Mouse (Mus musculus): ENCODE results near the gene Ccdc73. TPM values are rescaled to one million over a fixed set of nuclear protein-coding genes. Genes with fewer than 3 reads are reported as not detected.
"Not testable (repeated sequence)": the region's sequence is repeated elsewhere in the genome, so short reads cannot be mapped to it uniquely, and the experiment has no call there.

Gene Ccdc73
- polyA plus RNA-seq (2012; ENCODE audit: insufficient read depth, insufficient read length, low replicate concordance, missing spikeins) = not detected in 2 replicates

DNA sequence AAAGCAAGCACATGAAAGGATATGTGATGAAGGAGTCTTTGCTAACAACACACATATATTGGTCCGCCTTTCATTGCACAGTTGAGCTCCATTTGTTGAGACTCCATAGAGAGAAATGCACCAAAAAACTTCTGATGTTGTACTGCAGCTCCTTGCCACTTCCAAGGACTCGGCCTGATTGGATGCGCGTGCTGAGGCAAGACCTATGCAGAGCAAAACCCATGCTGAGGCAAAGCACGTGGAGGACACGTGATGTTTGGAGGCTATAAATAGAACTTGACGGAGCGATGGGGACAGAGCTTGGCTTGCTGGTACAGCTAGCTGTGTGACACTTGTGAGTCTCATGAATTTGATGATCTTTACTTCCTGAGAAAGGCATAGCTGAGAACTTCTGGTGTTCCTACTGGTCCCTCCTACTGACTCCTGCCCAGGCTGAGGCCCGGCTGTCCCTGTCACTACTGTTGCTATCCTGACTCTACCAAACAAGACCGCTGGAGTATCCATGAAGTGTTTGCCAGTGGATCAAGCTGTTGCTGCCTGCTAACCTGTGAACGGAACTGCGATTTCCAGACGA is at the start of gene Ccdc73:
Gene Ccdc73, plus strand, starts transcription at position 524 of the 574 bp plus-strand sequence.
- no peak within 1 kb of the TSS for H3K4me3 ChIP-seq (ENCODE audit: insufficient read depth, low read depth, low read length)
- 88% methylated on average over 13 of the region's 13 CpGs for WGBS
- no peak for TF ChIP-seq CTCF (IDR thresholded peaks at IDR 0.05; ENCODE audit: insufficient read depth, low read depth, low read length)
- no peak for TF ChIP-seq POLR2A (IDR thresholded peaks at IDR 0.05; ENCODE audit: insufficient read depth, low read depth, low read length)
- H3K27ac ChIP-seq (ENCODE audit: insufficient read depth, low read depth, low read length) = no peak within 1 kb of the TSS
- no peaks in the 10 kb centered on the region for H3K4me1 ChIP-seq (ENCODE audit: control insufficient read depth, insufficient read depth, low read length)

DNA sequence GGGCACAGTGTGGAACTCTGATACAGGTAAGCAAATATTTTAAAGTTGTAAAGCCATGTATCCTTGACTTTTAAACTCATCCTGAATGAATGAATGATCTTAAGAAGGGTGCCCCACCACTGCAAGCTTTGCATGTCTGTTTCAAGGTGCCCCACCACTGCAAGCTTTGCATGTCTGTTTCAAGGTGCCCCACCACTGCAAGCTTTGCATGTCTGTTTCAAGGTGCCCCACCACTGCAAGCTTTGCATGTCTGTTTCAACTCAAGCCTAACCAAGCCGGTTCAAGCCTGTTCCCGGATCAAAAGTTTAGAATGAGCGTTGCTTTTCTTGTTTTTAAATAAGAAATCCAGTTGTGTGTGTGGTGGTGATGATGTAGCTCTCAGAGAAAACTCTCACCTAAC is 48.8 kb upstream of the Ccdc73 start:
- not testable (repeated sequence) for H3K4me3 ChIP-seq (ENCODE audit: insufficient read depth, low read depth, low read length); H3K27ac ChIP-seq (ENCODE audit: insufficient read depth, low read depth, low read length); H3K4me1 ChIP-seq (ENCODE audit: control insufficient read depth, insufficient read depth, low read length)
- WGBS = 90% methylated on average over 3 of the region's 3 CpGs

DNA sequence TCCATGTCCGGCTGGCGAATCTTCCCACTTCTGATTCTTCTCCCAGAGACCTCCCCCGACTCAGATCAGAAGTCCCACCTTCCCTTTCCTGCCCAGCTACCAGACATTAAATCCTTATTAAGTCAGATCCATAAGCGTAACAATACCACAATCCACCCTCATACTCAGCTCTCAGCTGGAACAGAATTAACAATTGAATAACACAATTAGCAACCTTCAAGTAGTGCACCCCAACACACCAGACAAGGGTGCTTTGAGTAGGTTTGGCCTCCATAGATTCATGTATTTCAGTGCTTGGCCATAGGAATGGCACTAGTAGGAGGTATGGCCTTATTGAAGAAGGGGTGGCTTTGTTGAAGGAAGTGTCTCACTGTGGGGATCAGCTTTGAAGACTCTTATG is 41.4 kb upstream of the Ccdc73 start:
- no peak for TF ChIP-seq POLR2A (IDR thresholded peaks at IDR 0.05; ENCODE audit: insufficient read depth, low read depth, low read length)
- TF ChIP-seq CTCF (IDR thresholded peaks at IDR 0.05; ENCODE audit: insufficient read depth, low read depth, low read length) = no peak
- Histone ChIP-seq H3K4me3 (ENCODE audit: insufficient read depth, low read depth, low read length) (no peak overlapping the region), H3K27ac (ENCODE audit: insufficient read depth, low read depth, low read length) (no peak overlapping the region), H3K4me1 (ENCODE audit: control insufficient read depth, insufficient read depth, low read length) (no peaks in the 10 kb centered on the region)
- 93% methylated on average over 4 of the region's 4 CpGs for WGBS

DNA sequence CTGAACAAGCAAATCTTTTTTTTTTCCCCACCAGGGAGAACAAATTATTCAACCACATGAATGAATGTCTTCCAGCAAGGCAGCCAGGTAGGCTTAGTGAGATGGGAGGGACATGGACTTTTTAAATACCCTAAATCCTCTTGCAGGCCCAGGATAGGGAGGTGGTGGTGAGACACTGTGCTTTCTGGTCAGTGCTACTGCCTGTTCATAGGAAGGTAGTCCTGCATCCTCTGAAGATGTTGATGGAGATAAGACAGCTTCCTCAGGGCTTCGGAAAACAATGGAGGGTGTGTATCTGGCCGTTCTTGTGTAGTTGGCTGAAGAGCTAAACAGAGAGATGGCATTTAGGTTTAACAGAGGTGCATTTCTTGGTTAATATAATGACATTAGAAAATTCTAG is 35.1 kb upstream of the Ccdc73 start:
- H3K4me1 ChIP-seq (ENCODE audit: control insufficient read depth, insufficient read depth, low read length) = no peaks in the 10 kb centered on the region
- TF ChIP-seq POLR2A (IDR thresholded peaks at IDR 0.05; ENCODE audit: insufficient read depth, low read depth, low read length) = no peak
- no peak for TF ChIP-seq CTCF (IDR thresholded peaks at IDR 0.05; ENCODE audit: insufficient read depth, low read depth, low read length)
- 88% methylated on average over 2 of the region's 2 CpGs for WGBS

DNA sequence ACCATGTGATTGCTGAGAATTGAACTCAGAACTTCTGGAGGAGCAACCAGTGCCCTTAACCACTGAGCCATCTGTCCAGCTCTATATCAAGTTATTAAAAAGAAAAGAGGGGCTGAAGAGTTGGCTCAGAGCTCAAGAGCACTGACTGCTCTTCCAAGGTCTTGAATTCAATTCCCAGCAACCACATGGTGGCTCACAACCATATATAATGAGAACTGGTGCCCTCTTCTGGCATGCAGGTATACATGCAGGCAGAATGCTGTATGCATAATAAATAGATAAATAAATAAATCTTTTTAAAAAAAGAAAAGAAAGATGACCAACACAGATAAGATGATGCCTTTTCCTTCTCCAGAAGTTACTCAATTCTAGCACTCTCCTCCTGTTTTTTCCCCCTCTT is 26.6 kb upstream of the Ccdc73 start:
- no peaks in the 10 kb centered on the region for H3K4me1 ChIP-seq (ENCODE audit: control insufficient read depth, insufficient read depth, low read length)
- no peak overlapping the region for H3K4me3 ChIP-seq (ENCODE audit: insufficient read depth, low read depth, low read length)
- no peak overlapping the region for H3K27ac ChIP-seq (ENCODE audit: insufficient read depth, low read depth, low read length)
- TF ChIP-seq POLR2A (IDR thresholded peaks at IDR 0.05; ENCODE audit: insufficient read depth, low read depth, low read length) = no peak
- TF ChIP-seq CTCF (IDR thresholded peaks at IDR 0.05; ENCODE audit: insufficient read depth, low read depth, low read length) = no peak

More for the DNA sequence above, 35.1 kb upstream of the Ccdc73 start:
- Histone ChIP-seq H3K4me3 (ENCODE audit: insufficient read depth, low read depth, low read length) (no peak overlapping the region), H3K27ac (ENCODE audit: insufficient read depth, low read depth, low read length) (no peak overlapping the region)

DNA sequence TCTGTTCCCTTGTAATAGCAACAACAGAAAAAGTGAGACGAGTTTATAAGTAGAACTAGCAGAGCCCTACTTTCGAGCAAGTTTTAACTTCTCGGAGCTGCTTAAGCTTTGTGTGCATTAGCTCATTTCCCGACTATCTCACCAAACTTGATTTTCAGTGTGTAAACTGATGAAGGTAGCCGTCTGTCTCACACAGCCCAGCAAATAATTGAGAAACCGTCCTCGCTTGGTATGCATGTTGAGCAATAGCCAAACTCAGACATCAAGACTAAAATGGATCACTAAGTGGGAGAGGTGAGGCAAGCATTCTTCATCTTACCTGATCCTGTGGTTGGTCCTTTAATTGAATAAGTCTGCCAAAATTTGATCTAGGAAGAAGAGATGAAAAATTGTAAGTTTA is 25.9 kb upstream of the Ccdc73 start:
- WGBS = 89% methylated on average over 7 of the region's 7 CpGs

DNA sequence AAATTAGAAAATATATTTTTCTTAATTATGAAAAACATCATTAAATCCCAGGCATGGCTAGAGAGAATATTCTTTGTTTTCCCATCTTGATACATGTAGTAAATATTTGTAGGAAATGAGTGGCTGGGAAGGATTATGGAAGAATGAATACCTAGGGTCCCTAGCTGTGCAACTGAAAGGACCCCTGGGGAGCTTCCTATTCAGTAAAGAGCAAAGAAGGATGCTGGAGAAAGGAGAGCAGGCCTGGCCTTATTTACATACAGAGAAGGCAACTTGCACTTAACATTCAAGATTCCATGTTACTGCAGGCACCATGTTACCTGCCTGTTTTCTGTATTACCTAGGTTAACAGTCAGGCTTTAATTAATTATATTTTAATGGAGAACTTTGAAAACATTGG is 25.0 kb upstream of the Ccdc73 start:
- Histone ChIP-seq H3K27ac (ENCODE audit: insufficient read depth, low read depth, low read length) (no peak overlapping the region), H3K4me3 (ENCODE audit: insufficient read depth, low read depth, low read length) (no peak overlapping the region), H3K4me1 (ENCODE audit: control insufficient read depth, insufficient read depth, low read length) (no peaks in the 10 kb centered on the region)
- TF ChIP-seq POLR2A (IDR thresholded peaks at IDR 0.05; ENCODE audit: insufficient read depth, low read depth, low read length) (no peak), CTCF (IDR thresholded peaks at IDR 0.05; ENCODE audit: insufficient read depth, low read depth, low read length) (no peak)

More for the DNA sequence above, 25.9 kb upstream of the Ccdc73 start:
- no peak overlapping the region for H3K27ac ChIP-seq (ENCODE audit: insufficient read depth, low read depth, low read length)
- H3K4me1 ChIP-seq (ENCODE audit: control insufficient read depth, insufficient read depth, low read length) = no peaks in the 10 kb centered on the region
- TF ChIP-seq CTCF (IDR thresholded peaks at IDR 0.05; ENCODE audit: insufficient read depth, low read depth, low read length) = no peak
- no peak overlapping the region for H3K4me3 ChIP-seq (ENCODE audit: insufficient read depth, low read depth, low read length)

DNA sequence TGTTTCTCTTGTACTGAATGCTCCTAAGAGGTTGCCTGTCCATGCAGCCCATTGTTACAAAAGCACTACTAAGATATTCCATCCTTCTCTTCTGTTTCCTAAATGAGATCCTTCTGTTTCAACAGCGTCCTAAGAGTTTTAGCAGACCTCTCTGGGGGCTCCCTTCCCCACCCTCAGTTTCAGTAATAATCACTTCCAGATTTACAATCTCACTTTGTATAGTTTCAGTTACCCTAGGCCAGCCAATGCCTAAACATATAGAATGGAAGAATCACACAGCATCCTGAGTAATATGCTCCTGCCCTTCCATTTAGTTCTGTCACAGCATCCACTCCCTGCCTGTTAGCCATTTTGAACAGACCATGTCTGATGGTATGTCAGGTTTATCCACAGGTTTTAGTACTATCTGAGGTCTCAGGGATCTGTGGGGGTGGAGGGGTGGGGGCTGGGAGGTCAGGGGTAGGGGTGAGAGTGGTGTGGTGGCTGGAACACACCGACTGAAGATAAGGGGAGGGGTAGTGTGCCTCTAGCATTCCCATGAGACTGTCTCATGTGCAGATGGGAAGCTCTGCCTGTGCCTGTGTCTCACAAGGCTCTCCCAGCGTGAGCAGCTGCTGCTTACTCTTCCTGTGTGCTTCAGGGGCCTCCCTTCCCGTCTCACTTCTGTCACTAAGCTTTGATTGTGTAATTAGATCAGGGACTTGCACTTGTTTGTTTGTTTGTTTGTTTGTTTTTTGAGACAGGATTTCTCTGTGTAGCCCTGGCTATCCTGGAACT is 20.8 kb upstream of the Ccdc73 start:
- TF ChIP-seq CTCF (IDR thresholded peaks at IDR 0.05; ENCODE audit: insufficient read depth, low read depth, low read length) (no peak), POLR2A (IDR thresholded peaks at IDR 0.05; ENCODE audit: insufficient read depth, low read depth, low read length) (no peak)
- no peak overlapping the region for H3K27ac ChIP-seq (ENCODE audit: insufficient read depth, low read depth, low read length)
- no peak overlapping the region for H3K4me3 ChIP-seq (ENCODE audit: insufficient read depth, low read depth, low read length)
- H3K4me1 ChIP-seq (ENCODE audit: control insufficient read depth, insufficient read depth, low read length) = peaks cover 8% of the 10 kb centered on the region
- 69% methylated on average over 4 of the region's 4 CpGs for WGBS

DNA sequence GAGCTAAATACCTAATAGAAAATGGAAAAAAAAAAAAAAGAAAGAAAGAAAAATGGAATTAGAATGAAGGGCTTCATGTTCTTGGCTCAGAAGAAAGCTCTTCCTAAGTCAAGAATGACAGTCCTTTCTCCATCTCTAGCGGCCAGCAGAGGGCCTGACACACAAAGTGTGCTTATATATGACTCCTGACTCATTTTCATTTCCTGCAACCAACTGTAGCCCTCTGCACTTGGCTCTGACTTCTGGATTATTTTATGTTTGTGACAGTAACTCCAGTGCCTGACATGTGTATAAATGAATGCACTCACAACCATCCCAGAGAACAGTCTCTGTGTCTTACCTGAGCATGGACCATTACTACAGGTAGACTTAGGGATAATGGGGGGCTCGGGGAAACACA is 20.0 kb upstream of the Ccdc73 start:
- H3K27ac ChIP-seq (ENCODE audit: insufficient read depth, low read depth, low read length) = no peak overlapping the region
- TF ChIP-seq POLR2A (IDR thresholded peaks at IDR 0.05; ENCODE audit: insufficient read depth, low read depth, low read length) (no peak), CTCF (IDR thresholded peaks at IDR 0.05; ENCODE audit: insufficient read depth, low read depth, low read length) (no peak)
- peaks cover 8% of the 10 kb centered on the region for H3K4me1 ChIP-seq (ENCODE audit: control insufficient read depth, insufficient read depth, low read length)
- no peak overlapping the region for H3K4me3 ChIP-seq (ENCODE audit: insufficient read depth, low read depth, low read length)
- WGBS = 75% methylated on average over 2 of the region's 2 CpGs
